Mouse (Mus musculus) liver, adult 2 months (tissue): ENCODE results near the gene Efs. TPM values are rescaled to one million over a fixed set of nuclear protein-coding genes. Genes with fewer than 3 reads are reported as not detected.
A peak's percentile ranks its signal among the peaks of the same experiment; 100 is the strongest.

Experiments used
- DNase-seq: peaks from one replicate; pipeline ENCODE4 v3.0.0-alpha.2; 2011; ENCODE audit warnings: low read depth, low spot score; ENCODE audit errors: extremely low read depth
- H3K27ac ChIP-seq: fragments of 200-500 bp; replicated peaks from 2 replicates; pipeline ENCODE4 v1.5.1; 2012; ENCODE audit warnings: low read depth, mild to moderate bottlenecking, control low read depth, inconsistent platforms, low read length; ENCODE audit not compliant: insufficient read depth
- H3K27me3 ChIP-seq: fragments of 200-500 bp; 2 replicates; pipeline ENCODE4 v1.6.1; 2012; ENCODE audit warnings: mild to moderate bottlenecking, moderate library complexity, low read length, inconsistent platforms; ENCODE audit not compliant: control insufficient read depth, insufficient read depth
- H3K36me3 ChIP-seq: fragments of 200-500 bp; 2 replicates; pipeline ENCODE4 v1.6.1; 2012; ENCODE audit warnings: low read length, inconsistent platforms; ENCODE audit not compliant: control insufficient read depth, insufficient read depth
- H3K4me1 ChIP-seq: fragments of 200-500 bp; 2 replicates; pipeline ENCODE4 v1.6.1; 2011; ENCODE audit warnings: low read length; ENCODE audit not compliant: control insufficient read depth, insufficient read depth
- H3K4me3 ChIP-seq: fragments of 200-500 bp; 2 replicates; pipeline ENCODE4 v1.5.1; 2011; ENCODE audit warnings: low read depth, mild to moderate bottlenecking, control low read depth, low read length, moderate library complexity; ENCODE audit not compliant: insufficient read depth
- H3K79me2 ChIP-seq: fragments of 200-500 bp; 2 replicates; pipeline ENCODE4 v1.6.1; 2012; ENCODE audit warnings: inconsistent platforms, mild to moderate bottlenecking, low read length, moderate library complexity; ENCODE audit not compliant: control insufficient read depth, insufficient read depth
- H3K9ac ChIP-seq: fragments of 200-500 bp; 2 replicates; pipeline ENCODE4 v1.6.1; 2012; ENCODE audit warnings: low read depth, mild to moderate bottlenecking, control low read depth, inconsistent platforms, low read length
- CTCF ChIP-seq: fragments of 200-500 bp; IDR thresholded peaks from 2 replicates; pipeline ENCODE4 v1.5.1; 2011; ENCODE audit warnings: low read depth, low read length, control low read depth
- POLR2A ChIP-seq: fragments of 200-500 bp; IDR thresholded peaks from 2 replicates; pipeline ENCODE4 v1.6.1; 2011; ENCODE audit warnings: low read length, control low read depth; ENCODE audit not compliant: insufficient read depth; ENCODE audit errors: extremely low read depth
- WGBS: fragments of 180-500 bp; shearing (Covaris S2); methylation state at CpG from one replicate; pipeline ENCODE4 v1.1.7; 2018; 5-methylcytosine and 5-hydroxymethylcytosine counted together
- polyA plus RNA-seq: library from polyadenylated mRNA; depleted of rRNA; stranded (reverse); fragments of >200 nt; gene quantifications from 2 replicates; pipeline ENCODE4 v1.2.3, GENCODE M21; 2012
- total RNA-seq: library from RNA; depleted of rRNA; stranded (reverse); fragments of >200 nt; gene quantifications from 2 replicates; pipeline ENCODE4 v1.2.3, GENCODE M21; 2014

The Efs gene
- total and polyA plus RNA-seq, 2 experiments: under 0.01 to 0.13 TPM

DNA sequence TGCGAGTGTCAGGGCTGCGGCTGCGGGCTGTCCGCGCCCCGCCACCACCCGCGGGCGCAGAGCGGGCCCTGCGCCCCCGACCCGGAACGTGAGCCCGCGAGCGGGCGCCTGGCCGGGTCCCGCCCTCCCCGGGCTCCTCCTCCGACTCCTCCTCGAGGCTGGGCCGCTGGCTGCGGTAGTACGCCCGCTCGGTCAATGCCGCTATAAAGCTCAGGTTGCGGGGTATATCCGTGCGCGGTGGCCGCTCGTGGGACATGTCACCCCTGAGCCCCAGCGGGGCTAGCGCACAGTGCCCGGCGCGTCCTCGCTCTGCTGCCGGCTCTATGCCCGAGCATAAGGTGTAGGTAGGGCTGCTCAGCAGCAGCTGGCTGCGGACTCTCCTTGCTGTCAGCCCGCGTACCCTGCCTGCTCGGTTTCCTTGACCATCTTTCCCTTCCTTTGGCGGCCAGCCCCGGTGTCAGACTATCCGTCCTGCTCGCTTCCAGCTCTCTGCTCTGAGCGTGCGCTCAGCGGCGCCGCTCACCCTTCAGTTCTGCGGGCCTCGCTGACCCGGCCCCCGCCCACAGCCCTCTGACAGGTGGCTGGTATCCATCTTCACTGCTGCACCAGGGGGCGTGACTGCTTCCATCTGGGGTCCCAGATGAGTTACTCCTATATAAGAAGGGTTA is 48.7 kb downstream of the Efs start, which contains the start of gene Ppp1r3e:
Ppp1r3e (minus strand) TSS at position 503 of the 668 bp plus-strand sequence.
- under 1% methylated on average over 61 of the region's 61 CpGs for WGBS
- Histone ChIP-seq H3K27me3 (no peaks in the 10 kb centered on the region), H3K4me3 (peak within 1 kb of the TSS; percentile 71), H3K79me2 (no peaks in the 10 kb centered on the region), H3K27ac (peak within 1 kb of the TSS; percentile 89), H3K36me3 (no peaks in the 10 kb centered on the region), H3K9ac (peak within 1 kb of the TSS; percentile 86), H3K4me1 (peaks cover 4% of the 10 kb centered on the region; the same call in 1 of the 2 replicates)
- peak; percentile 72 for DNase-seq
- peak; percentile 30; the same call in 1 of the 2 replicates for TF ChIP-seq POLR2A
- TF ChIP-seq CTCF: no peak

DNA sequence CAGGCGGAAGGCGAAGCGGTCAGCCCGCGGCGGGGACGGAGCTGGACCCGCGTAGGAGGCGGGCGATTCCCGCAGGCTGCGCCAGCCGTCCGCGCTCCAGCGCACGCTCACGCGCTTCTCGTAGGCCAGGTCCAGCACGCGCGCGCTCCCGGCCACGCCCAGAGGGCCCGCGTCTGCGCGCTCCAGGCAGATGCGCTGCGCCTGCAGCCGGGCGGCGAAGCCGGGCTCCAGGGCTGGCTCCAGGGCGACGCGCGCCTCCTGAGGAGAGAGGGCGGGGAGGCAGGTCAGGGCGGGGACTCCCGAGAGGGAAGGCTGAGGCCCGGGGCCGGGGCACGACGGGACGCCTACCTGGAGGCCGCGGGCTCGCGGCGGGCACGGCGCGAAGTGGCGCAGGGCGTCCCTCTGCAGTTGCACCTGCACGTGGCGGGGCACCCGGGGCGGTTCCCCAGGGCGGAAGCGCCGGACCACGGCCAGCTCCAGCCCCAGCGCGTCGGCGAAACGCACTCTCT is 49.3 kb downstream of the Efs start:
- 0% methylated on average over 51 of the region's 72 CpGs for WGBS

DNA sequence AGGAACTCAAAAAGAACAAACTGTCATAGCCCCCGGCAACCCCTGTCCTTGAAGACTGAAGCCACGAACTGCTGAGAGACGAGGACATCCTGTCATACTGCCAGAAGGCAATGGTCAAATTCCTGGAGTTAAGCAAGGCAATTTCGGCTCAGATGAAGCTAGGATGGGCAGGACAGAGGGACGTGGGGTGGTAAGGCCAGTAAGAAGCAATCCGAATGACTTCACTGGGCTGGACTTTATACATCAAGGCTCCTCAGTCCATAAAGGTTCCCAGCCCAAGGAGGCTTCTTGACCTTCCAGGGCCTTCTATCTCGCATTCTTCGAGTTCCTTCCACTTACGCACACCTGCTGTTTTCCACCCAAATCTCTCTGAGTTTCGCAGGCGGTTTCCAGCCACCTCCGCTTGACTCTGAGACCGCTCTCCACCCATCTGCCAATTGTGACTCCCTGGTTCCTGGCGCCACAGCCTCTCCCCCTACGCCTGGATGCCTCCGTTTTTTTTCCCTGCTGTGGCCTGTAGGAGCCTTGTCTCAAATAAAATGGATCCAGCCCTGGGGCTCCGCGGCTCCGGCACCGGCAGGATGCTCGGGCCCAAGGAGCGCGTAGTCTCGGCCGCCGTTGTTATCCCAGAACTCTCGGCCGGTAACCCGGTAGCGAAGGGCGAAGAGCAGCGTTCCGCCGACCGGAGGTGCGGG is 49.9 kb downstream of the Efs start:
- TF ChIP-seq POLR2A: no peak
- no peak for TF ChIP-seq CTCF
- H3K36me3 ChIP-seq: no peaks in the 10 kb centered on the region
- H3K27ac ChIP-seq: 0 out of 2 replicates have a peak overlapping the region, but pooled peaks have one; percentile 10
- peak overlapping the region; percentile 71 for H3K4me3 ChIP-seq
- no peaks in the 10 kb centered on the region for H3K27me3 ChIP-seq
- no peak for DNase-seq
- peak overlapping the region; percentile 86 for H3K9ac ChIP-seq
- no peaks in the 10 kb centered on the region for H3K79me2 ChIP-seq
- 13% methylated on average over 36 of the region's 36 CpGs for WGBS
- H3K4me1 ChIP-seq: peaks cover 4% of the 10 kb centered on the region; the same call in 1 of the 2 replicates

More for the DNA sequence above, 49.3 kb downstream of the Efs start:
- Histone ChIP-seq H3K9ac (peak overlapping the region; percentile 86), H3K79me2 (no peaks in the 10 kb centered on the region), H3K27ac (peak overlapping the region; percentile 89), H3K36me3 (no peaks in the 10 kb centered on the region), H3K4me3 (peak overlapping the region; percentile 71), H3K4me1 (peaks cover 4% of the 10 kb centered on the region; the same call in 1 of the 2 replicates), H3K27me3 (no peaks in the 10 kb centered on the region)
- no peak for TF ChIP-seq CTCF
- no peak for TF ChIP-seq POLR2A
- DNase-seq: peak; percentile 78

DNA sequence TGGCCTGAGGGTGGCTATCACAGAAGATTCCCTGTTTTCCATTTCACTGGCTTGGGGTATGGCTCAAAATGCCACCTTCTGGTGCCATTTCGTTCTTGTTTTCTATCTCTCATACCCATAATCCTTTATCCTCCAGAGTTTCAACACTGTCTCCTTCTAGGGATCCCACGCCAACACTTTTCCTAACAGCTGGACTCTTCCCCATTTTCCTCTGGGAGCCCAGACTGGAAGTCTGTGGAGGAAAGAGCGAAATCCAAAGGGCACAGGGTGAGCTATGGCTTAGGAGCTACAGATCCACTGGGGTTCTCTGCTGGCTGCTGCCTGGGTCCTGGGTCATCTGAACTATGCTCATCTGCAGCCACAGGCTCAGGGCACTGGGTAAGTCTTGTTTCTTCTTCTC is 51.8 kb downstream of the Efs start:
- WGBS: 90% methylated on average over 3 of the region's 3 CpGs

DNA sequence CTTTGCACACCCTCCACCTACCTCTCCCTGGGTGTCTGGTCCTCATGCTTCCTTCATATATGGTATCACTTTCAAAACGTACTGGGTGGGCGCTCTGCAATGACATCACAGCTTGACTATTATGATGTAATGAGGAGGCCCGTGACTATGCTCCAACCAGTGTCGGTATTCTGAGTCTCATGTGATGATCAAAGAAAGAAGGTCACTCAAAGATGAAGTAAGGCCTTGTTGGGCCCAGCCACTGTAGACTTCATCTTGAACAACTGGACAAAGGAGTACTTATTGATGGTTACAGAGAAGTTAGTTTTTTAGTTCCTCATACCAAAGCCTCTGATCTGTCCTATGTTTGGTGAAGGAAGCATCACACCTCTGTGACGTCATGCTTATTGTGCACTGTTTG is 55.1 kb downstream of the Efs start, which contains the start of gene Homez:
Homez (minus strand) TSS at position 101 of the 400 bp plus-strand sequence.
- TF ChIP-seq POLR2A: no peak
- TF ChIP-seq CTCF: no peak
- WGBS: 93% methylated on average over 5 of the region's 5 CpGs
- H3K4me1 ChIP-seq: peaks cover 1% of the 10 kb centered on the region; the same call in 1 of the 2 replicates

More for the DNA sequence above, 51.8 kb downstream of the Efs start:
- no peak for DNase-seq
- no peak overlapping the region for H3K27ac ChIP-seq
- H3K4me3 ChIP-seq: no peak overlapping the region
- TF ChIP-seq POLR2A (no peak), CTCF (no peak)
- H3K36me3 ChIP-seq: no peaks in the 10 kb centered on the region
- H3K27me3 ChIP-seq: no peaks in the 10 kb centered on the region
- peaks cover 4% of the 10 kb centered on the region; the same call in 1 of the 2 replicates for H3K4me1 ChIP-seq
- no peak overlapping the region for H3K9ac ChIP-seq
- H3K79me2 ChIP-seq: no peaks in the 10 kb centered on the region

More for the DNA sequence above, 55.1 kb downstream of the Efs start, which contains the start of gene Homez:
- Histone ChIP-seq H3K27me3 (no peaks in the 10 kb centered on the region), H3K79me2 (no peaks in the 10 kb centered on the region), H3K4me3 (no peak within 1 kb of the TSS), H3K9ac (no peak within 1 kb of the TSS), H3K36me3 (no peaks in the 10 kb centered on the region), H3K27ac (no peak within 1 kb of the TSS)
- no peak for DNase-seq
